Mouse (Mus musculus): ENCODE data around the gene Mfrp. TPM values are rescaled to one million over a fixed set of nuclear protein-coding genes. Genes with fewer than 3 reads are reported as not detected.

Mfrp gene
- polyA plus RNA-seq (2012; rRNA removed): 4.4 and 5.4 TPM in 2 replicates

- no peak for TF ChIP-seq POLR2A (IDR thresholded peaks at IDR 0.05; ENCODE audit: low read depth, low read length)
- no peak within 1 kb of the TSS; the same call in 1 of the 2 replicates for H3K27ac ChIP-seq (ENCODE audit: insufficient read depth, low read depth, low read length)
- no peaks in the 10 kb centered on the region for H3K4me1 ChIP-seq (ENCODE audit: control insufficient read depth, insufficient read depth, low read length)
- no peak within 1 kb of the TSS for H3K4me3 ChIP-seq (ENCODE audit: insufficient read depth, low read depth, low read length)
- H3K27me3 ChIP-seq (replicated peaks; ENCODE audit: control insufficient read depth, insufficient read depth, low read length): no peaks in the 10 kb centered on the region
- DNase-seq: no peak
- 54% methylated on average over 9 of the region's 9 CpGs for WGBS
- no peaks in the 10 kb centered on the region for H3K36me3 ChIP-seq (ENCODE audit: control insufficient read depth, insufficient read depth, low read length)
Observed at GRCm38 (mm10) chr9:44101490-44101889, at the start of gene Mfrp. TSS of gene Mfrp (plus strand) at chr9:44101729.

DNA sequence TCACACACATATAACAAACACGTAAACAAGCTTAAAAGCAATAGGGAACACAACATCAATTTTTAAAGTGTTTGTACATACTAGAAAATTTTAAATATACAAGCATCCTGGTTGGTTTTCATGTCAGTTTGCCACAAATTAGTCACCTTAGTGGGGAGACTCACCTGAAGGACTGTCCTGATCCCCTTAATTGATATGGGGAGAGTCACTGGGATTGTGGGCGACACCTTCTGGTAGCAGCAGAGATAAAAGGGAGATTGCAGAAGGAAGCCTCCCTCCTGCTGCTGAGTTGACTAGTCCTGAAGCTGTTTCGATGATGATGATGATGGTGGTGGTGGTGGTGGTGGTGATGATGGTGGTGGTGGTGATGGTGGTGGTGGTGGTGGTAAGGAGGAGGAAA is 48.7 kb upstream of the Mfrp start:
- Histone ChIP-seq H3K27ac (ENCODE audit: insufficient read depth, low read depth, low read length) (no peak overlapping the region), H3K36me3 (ENCODE audit: control insufficient read depth, insufficient read depth, low read length) (no peaks in the 10 kb centered on the region), H3K4me3 (ENCODE audit: insufficient read depth, low read depth, low read length) (no peak overlapping the region), H3K27me3 (replicated peaks; ENCODE audit: control insufficient read depth, insufficient read depth, low read length) (no peaks in the 10 kb centered on the region), H3K4me1 (ENCODE audit: control insufficient read depth, insufficient read depth, low read length) (no peaks in the 10 kb centered on the region)
- TF ChIP-seq POLR2A (IDR thresholded peaks at IDR 0.05; ENCODE audit: low read depth, low read length) (no peak), CTCF (conservative IDR thresholded peaks at IDR 0.05; ENCODE audit: insufficient read depth, insufficient read length, low read depth, low read length) (no peak)
- no peak for DNase-seq
- 72% methylated on average over 3 of the region's 3 CpGs for WGBS

DNA sequence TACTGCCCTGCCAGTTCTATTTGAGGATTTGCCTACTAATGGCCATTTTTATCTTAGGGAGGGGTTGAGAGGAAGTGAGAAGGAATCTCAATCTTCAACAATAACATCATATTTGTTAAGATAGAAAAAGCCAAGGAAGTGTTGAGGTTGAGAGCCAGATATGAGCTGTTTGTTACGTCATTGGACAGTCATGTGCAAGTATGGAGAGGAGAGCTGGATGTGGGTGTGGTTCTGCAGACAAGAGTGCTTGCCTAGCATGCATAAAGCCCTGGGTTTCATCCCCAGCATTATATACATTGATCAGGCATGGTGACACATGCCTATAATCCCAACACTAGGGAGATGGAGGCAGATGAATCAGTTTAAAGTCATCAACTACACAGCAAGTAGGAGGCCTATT is 47.6 kb upstream of the Mfrp start:
- 49% methylated on average over 1 of the region's 1 CpGs for whole genome bisulfite sequencing
- H3K36me3 ChIP-seq (ENCODE audit: control insufficient read depth, insufficient read depth, low read length): no peaks in the 10 kb centered on the region
- DNase-seq: no peak
- no peaks in the 10 kb centered on the region for H3K4me1 ChIP-seq (ENCODE audit: control insufficient read depth, insufficient read depth, low read length)
- H3K27me3 ChIP-seq (replicated peaks; ENCODE audit: control insufficient read depth, insufficient read depth, low read length): no peaks in the 10 kb centered on the region
- no peak for TF ChIP-seq CTCF (conservative IDR thresholded peaks at IDR 0.05; ENCODE audit: insufficient read depth, insufficient read length, low read depth, low read length)
- no peak for TF ChIP-seq POLR2A (IDR thresholded peaks at IDR 0.05; ENCODE audit: low read depth, low read length)
- no peak overlapping the region for H3K4me3 ChIP-seq (ENCODE audit: insufficient read depth, low read depth, low read length)
- no peak overlapping the region for H3K27ac ChIP-seq (ENCODE audit: insufficient read depth, low read depth, low read length)

- Histone ChIP-seq H3K4me3 (ENCODE audit: insufficient read depth, low read depth, low read length) (no peak overlapping the region), H3K36me3 (ENCODE audit: control insufficient read depth, insufficient read depth, low read length) (no peaks in the 10 kb centered on the region), H3K27ac (ENCODE audit: insufficient read depth, low read depth, low read length) (no peak overlapping the region), H3K4me1 (ENCODE audit: control insufficient read depth, insufficient read depth, low read length) (no peaks in the 10 kb centered on the region), H3K27me3 (replicated peaks; ENCODE audit: control insufficient read depth, insufficient read depth, low read length) (no peaks in the 10 kb centered on the region)
- DNase-seq: no peak
- 83% methylated on average over 6 of the region's 6 CpGs for WGBS
- no peak for TF ChIP-seq CTCF (conservative IDR thresholded peaks at IDR 0.05; ENCODE audit: insufficient read depth, insufficient read length, low read depth, low read length)
- no peak for TF ChIP-seq POLR2A (IDR thresholded peaks at IDR 0.05; ENCODE audit: low read depth, low read length)
Observed at GRCm38 (mm10) chr9:44058606-44059005, 42.9 kb upstream of the Mfrp start.

DNA sequence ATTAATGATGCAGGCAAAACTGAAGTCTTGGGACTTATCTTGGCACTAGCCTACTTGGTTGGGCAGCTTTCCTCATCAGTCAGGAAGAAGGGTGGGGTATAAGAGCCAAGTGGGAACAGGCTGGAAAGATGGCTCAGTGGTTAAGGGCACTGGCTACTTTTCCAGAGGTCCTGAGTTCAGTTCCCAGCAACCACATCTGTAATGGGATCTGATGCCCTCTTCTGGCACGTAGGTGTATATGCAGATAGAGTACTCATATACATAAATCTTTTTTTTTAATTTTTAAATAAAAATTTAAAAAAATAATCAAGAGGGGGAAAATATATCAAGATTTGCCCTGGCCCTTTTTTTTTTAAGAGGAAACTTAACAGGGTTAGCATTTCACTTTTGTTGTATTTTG is 36.4 kb upstream of the Mfrp start:
- H3K4me1 ChIP-seq (ENCODE audit: control insufficient read depth, insufficient read depth, low read length): no peaks in the 10 kb centered on the region
- no peak for DNase-seq
- no peaks in the 10 kb centered on the region for H3K27me3 ChIP-seq (replicated peaks; ENCODE audit: control insufficient read depth, insufficient read depth, low read length)
- H3K36me3 ChIP-seq (ENCODE audit: control insufficient read depth, insufficient read depth, low read length): no peaks in the 10 kb centered on the region
- H3K4me3 ChIP-seq (ENCODE audit: insufficient read depth, low read depth, low read length): no peak overlapping the region
- no peak for TF ChIP-seq CTCF (conservative IDR thresholded peaks at IDR 0.05; ENCODE audit: insufficient read depth, insufficient read length, low read depth, low read length)
- TF ChIP-seq POLR2A (IDR thresholded peaks at IDR 0.05; ENCODE audit: low read depth, low read length): no peak
- 40% methylated on average over 1 of the region's 1 CpGs for WGBS
- H3K27ac ChIP-seq (ENCODE audit: insufficient read depth, low read depth, low read length): no peak overlapping the region

- DNase-seq: peak; percentile 100
- WGBS: under 1% methylated on average over 38 of the region's 38 CpGs
- Histone ChIP-seq H3K27me3 (replicated peaks; ENCODE audit: control insufficient read depth, insufficient read depth, low read length) (no peaks in the 10 kb centered on the region), H3K4me1 (ENCODE audit: control insufficient read depth, insufficient read depth, low read length) (no peaks in the 10 kb centered on the region), H3K27ac (ENCODE audit: insufficient read depth, low read depth, low read length) (0 out of 2 replicates have a peak within 1 kb of the TSS, but pooled peaks have one; percentile 30), H3K36me3 (ENCODE audit: control insufficient read depth, insufficient read depth, low read length) (no peaks in the 10 kb centered on the region), H3K4me3 (ENCODE audit: insufficient read depth, low read depth, low read length) (peak within 1 kb of the TSS; percentile 68)
- peak; percentile 75 for TF ChIP-seq CTCF (conservative IDR thresholded peaks at IDR 0.05; ENCODE audit: insufficient read depth, insufficient read length, low read depth, low read length)
- TF ChIP-seq POLR2A (IDR thresholded peaks at IDR 0.05; ENCODE audit: low read depth, low read length): no peak
Observed at GRCm38 (mm10) chr9:44066785-44067225, 34.7 kb upstream of the Mfrp start, which contains the start of gene Usp2. TSS of gene Usp2 (plus strand) at chr9:44067021.

GRCm38 (mm10) chr9:44067241-44067959 is 34.1 kb upstream of the Mfrp start:
- Histone ChIP-seq H3K4me1 (ENCODE audit: control insufficient read depth, insufficient read depth, low read length) (no peaks in the 10 kb centered on the region), H3K36me3 (ENCODE audit: control insufficient read depth, insufficient read depth, low read length) (no peaks in the 10 kb centered on the region), H3K4me3 (ENCODE audit: insufficient read depth, low read depth, low read length) (peak overlapping the region; percentile 68), H3K27ac (ENCODE audit: insufficient read depth, low read depth, low read length) (0 out of 2 replicates have a peak overlapping the region, but pooled peaks have one; percentile 30), H3K27me3 (replicated peaks; ENCODE audit: control insufficient read depth, insufficient read depth, low read length) (no peaks in the 10 kb centered on the region)
- no peak for DNase-seq
- WGBS: 11% methylated on average over 15 of the region's 15 CpGs
- no peak for TF ChIP-seq CTCF (conservative IDR thresholded peaks at IDR 0.05; ENCODE audit: insufficient read depth, insufficient read length, low read depth, low read length)
- no peak for TF ChIP-seq POLR2A (IDR thresholded peaks at IDR 0.05; ENCODE audit: low read depth, low read length)

Measured in kidney, adult 2 months (tissue).